13 mouse cellular contexts compared by ENCODE assay signal in genomic region chr8:125897388-125897787, GRCm38 (mm10). TPM values are rescaled to one million over a fixed set of nuclear protein-coding genes. Genes with fewer than 3 reads are reported as not detected.
DNase-seq lines count a peak whose midpoint lies in the region; ATAC-seq and TF ChIP-seq lines count a peak whose summit lies in the region.
"Had no signal": no experiment of that assay in that cellular context is flagged by ENCODE, and none has a peak within 500 bp of the region (broad histone marks: within the 10 kb centered on the region; RNA-seq: fewer than 3 reads in every experiment).

No protein-coding gene starts in this region.

- TF ChIP-seq POLR2A in thymus, adult 2 months (IDR thresholded peaks at IDR 0.05; ENCODE audit: control insufficient read depth, extremely low read depth, insufficient read depth, low read length, poor library complexity): no peak

- peaks cover 12% of the 10 kb centered on the region for H3K4me1 ChIP-seq in forebrain, embryonic 13.5 days
- peaks cover 14% of the 10 kb centered on the region for H3K4me1 ChIP-seq in hindbrain, embryonic 14.5 days (replicated peaks; ENCODE audit: control insufficient read depth, insufficient read depth, low read length)
- H3K4me1 ChIP-seq in neural tube, embryonic 12.5 days: 0 out of 2 replicates have a peak, but pooled peaks cover 9% of the 10 kb centered on the region
- H3K4me1 ChIP-seq in thymus, adult 2 months (replicated peaks; ENCODE audit: control insufficient read depth, insufficient read depth, low read length): no peaks in the 10 kb centered on the region

- peak overlapping the region; percentile 86 for H3K4me2 ChIP-seq in forebrain, embryonic 13.5 days
- H3K4me2 ChIP-seq in hindbrain, embryonic 14.5 days (replicated peaks): peak overlapping the region; percentile 79
- peak overlapping the region; percentile 60 for H3K4me2 ChIP-seq in neural tube, embryonic 12.5 days (replicated peaks)

- intact Hi-C loops in left cerebral cortex, adult 2 months (cut with DNase I): no loop called here

- H3K4me3 ChIP-seq in left cerebral cortex, adult 2 months: peak overlapping the region; percentile 82
- H3K4me3 ChIP-seq in forebrain, embryonic 13.5 days: peak overlapping the region; percentile 59
- peak overlapping the region; percentile 75 for H3K4me3 ChIP-seq in hindbrain, embryonic 14.5 days (replicated peaks; ENCODE audit: low read length)
- H3K4me3 ChIP-seq in neural tube, embryonic 12.5 days: peak overlapping the region; percentile 47
- no peak overlapping the region for H3K4me3 ChIP-seq in thymus, adult 2 months (ENCODE audit: control insufficient read depth, insufficient read depth, low read length)

- no peaks in the 10 kb centered on the region for H3K36me3 ChIP-seq in forebrain, embryonic 13.5 days (ENCODE audit: poor library complexity, severe bottlenecking)
- H3K36me3 ChIP-seq in hindbrain, embryonic 14.5 days (replicated peaks; ENCODE audit: control insufficient read depth, insufficient read depth): no peaks in the 10 kb centered on the region
- no peaks in the 10 kb centered on the region for H3K36me3 ChIP-seq in neural tube, embryonic 12.5 days
- no peaks in the 10 kb centered on the region for H3K36me3 ChIP-seq in thymus, adult 2 months (ENCODE audit: control insufficient read depth, insufficient read depth, low read length)
- H3K36me3 ChIP-seq: limb, embryonic 10.5 days had no signal

- peak in 1 of 2 experiments; percentile 39 for DNase-seq in left cerebral cortex, adult 2 months (ENCODE audit: extremely low spot score in 1 of 2, low spot score in 2 of 2)
- DNase-seq in left cerebral cortex, adult 18-20 months (ENCODE audit: low spot score in 2 of 2): no peak
- DNase-seq in hindbrain, embryonic 14.5 days (ENCODE audit: low spot score): no peak
- DNase-seq in thymus, adult 2 months: no peak
- no peak for DNase-seq in lung, postnatal 10 days
- DNase-seq in thymus, postnatal 25 days: no peak
- DNase-seq: adrenal gland, postnatal 25 days; thymus, adult 18-20 months had no signal

- WGBS in forebrain, embryonic 13.5 days: 58% methylated on average over 11 of the region's 11 CpGs
- WGBS in hindbrain, embryonic 14.5 days: 59% methylated on average over 11 of the region's 11 CpGs
- 62% methylated on average over 11 of the region's 11 CpGs for WGBS in neural tube, embryonic 12.5 days
- 75% methylated on average over 11 of the region's 11 CpGs for WGBS in thymus, adult 2 months

- H3K9me3 ChIP-seq in forebrain, embryonic 13.5 days (replicated peaks): no peaks in the 10 kb centered on the region
- no peaks in the 10 kb centered on the region for H3K9me3 ChIP-seq in hindbrain, embryonic 14.5 days (ENCODE audit: control insufficient read depth, low read length)
- no peaks in the 10 kb centered on the region for H3K9me3 ChIP-seq in neural tube, embryonic 12.5 days
- H3K9me3 ChIP-seq: limb, embryonic 10.5 days had no signal

- ATAC-seq in forebrain, embryonic 13.5 days: no peak
- no peak for ATAC-seq in hindbrain, embryonic 14.5 days (ENCODE audit: low FRiP score)
- ATAC-seq in neural tube, embryonic 12.5 days (ENCODE audit: low FRiP score, low read depth): no peak
- ATAC-seq: inflammation-experienced regulatory T-cells, adult 6 months had no signal

- H3K27ac ChIP-seq in left cerebral cortex, adult 2 months: peak overlapping the region; percentile 92
- H3K27ac ChIP-seq in forebrain, embryonic 13.5 days: no peak overlapping the region
- H3K27ac ChIP-seq in hindbrain, embryonic 14.5 days: no peak overlapping the region
- no peak overlapping the region for H3K27ac ChIP-seq in neural tube, embryonic 12.5 days
- H3K27ac ChIP-seq in thymus, adult 2 months (ENCODE audit: control insufficient read depth, insufficient read depth, low read length): no peak overlapping the region
- H3K27ac ChIP-seq: limb, embryonic 10.5 days had no signal

- no peak for TF ChIP-seq CTCF in left cerebral cortex, adult 2 months (IDR thresholded peaks at IDR 0.05)
- no peak for TF ChIP-seq CTCF in thymus, adult 2 months (IDR thresholded peaks at IDR 0.05; ENCODE audit: borderline replicate concordance, control insufficient read depth, extremely low read depth, insufficient read depth, low read length, poor library complexity)

- H3K9ac ChIP-seq in forebrain, embryonic 13.5 days: peak overlapping the region; percentile 80
- H3K9ac ChIP-seq in hindbrain, embryonic 14.5 days: peak overlapping the region; percentile 87
- H3K9ac ChIP-seq in neural tube, embryonic 12.5 days: no peak overlapping the region

- peaks cover 28% of the 10 kb centered on the region for H3K27me3 ChIP-seq in forebrain, embryonic 13.5 days
- peaks cover 8% of the 10 kb centered on the region; the same call in 1 of the 2 replicates for H3K27me3 ChIP-seq in hindbrain, embryonic 14.5 days (ENCODE audit: control insufficient read depth, insufficient read depth, low read length)
- H3K27me3 ChIP-seq in neural tube, embryonic 12.5 days (replicated peaks): peaks cover 21% of the 10 kb centered on the region
- no peaks in the 10 kb centered on the region; the same call in 1 of the 2 replicates for H3K27me3 ChIP-seq in thymus, adult 2 months (ENCODE audit: control insufficient read depth, insufficient read depth, low read length)

RNA-seq across cellular contexts. Expression of gene Pcnx2, which starts 0.7 kb away (rescaled TPM):
- 10 to 100 TPM; 90.3 to 91.0 TPM for total RNA-seq in left cerebral cortex, adult 2 months (2021)
- total RNA-seq in left cerebral cortex, adult 18-20 months (2021): 10 to 100 TPM; 81.5 to 83.9 TPM
- polyA plus RNA-seq in forebrain, embryonic 13.5 days (2015; fragmentation: Nextera tagmentation; extraction: Ambion mirVana): 2.1 and 2.5 TPM in 2 replicates
- 4.2 and 5.1 TPM in 2 replicates for polyA plus RNA-seq in hindbrain, embryonic 14.5 days (2014; fragmentation: Nextera tagmentation; extraction: Ambion mirVana)
- polyA plus RNA-seq in neural tube, embryonic 12.5 days (2016; fragmentation: Nextera tagmentation; extraction: Ambion mirVana): 1.4 TPM in 2 replicates
- polyA plus RNA-seq in thymus, adult 2 months (2012; rRNA removed): 0.19 and 0.34 TPM in 2 replicates
- total RNA-seq: neutrophil, adult 5-6 weeks had no signal
- polyA plus RNA-seq: limb, embryonic 10.5 days had no signal

RNA-seq across cellular contexts. Expression of gene Map3k21, which starts 12.9 kb away (rescaled TPM):
- total RNA-seq in left cerebral cortex, adult 2 months (2021): 1 to 10 TPM; 1.8 to 3.0 TPM
- total RNA-seq in left cerebral cortex, adult 18-20 months (2021): 1 to 10 TPM; 1.6 to 1.8 TPM
- polyA plus RNA-seq in forebrain, embryonic 13.5 days (2015; fragmentation: Nextera tagmentation; extraction: Ambion mirVana): 0.08 and 0.10 TPM in 2 replicates
- polyA plus RNA-seq in hindbrain, embryonic 14.5 days (2014; fragmentation: Nextera tagmentation; extraction: Ambion mirVana): 0.99 and 1.0 TPM in 2 replicates
- 0.13 and 0.15 TPM in 2 replicates for polyA plus RNA-seq in neural tube, embryonic 12.5 days (2016; fragmentation: Nextera tagmentation; extraction: Ambion mirVana)
- polyA plus RNA-seq in thymus, adult 2 months (2012; rRNA removed): 0.03 TPM in 2 replicates
- total RNA-seq: neutrophil, adult 5-6 weeks had no signal
- polyA plus RNA-seq: inflammation-experienced regulatory T-cells, adult 6 months had no signal
